Mouse (Mus musculus): Measurements from ENCODE around the gene Gm45213. TPM values are rescaled to one million over a fixed set of nuclear protein-coding genes. Genes with fewer than 3 reads are reported as not detected.
A peak's percentile ranks its signal among the peaks of the same experiment; 100 is the strongest.

Gm45213 gene
- total and polyA plus RNA-seq, 2 experiments, result not detected

DNA sequence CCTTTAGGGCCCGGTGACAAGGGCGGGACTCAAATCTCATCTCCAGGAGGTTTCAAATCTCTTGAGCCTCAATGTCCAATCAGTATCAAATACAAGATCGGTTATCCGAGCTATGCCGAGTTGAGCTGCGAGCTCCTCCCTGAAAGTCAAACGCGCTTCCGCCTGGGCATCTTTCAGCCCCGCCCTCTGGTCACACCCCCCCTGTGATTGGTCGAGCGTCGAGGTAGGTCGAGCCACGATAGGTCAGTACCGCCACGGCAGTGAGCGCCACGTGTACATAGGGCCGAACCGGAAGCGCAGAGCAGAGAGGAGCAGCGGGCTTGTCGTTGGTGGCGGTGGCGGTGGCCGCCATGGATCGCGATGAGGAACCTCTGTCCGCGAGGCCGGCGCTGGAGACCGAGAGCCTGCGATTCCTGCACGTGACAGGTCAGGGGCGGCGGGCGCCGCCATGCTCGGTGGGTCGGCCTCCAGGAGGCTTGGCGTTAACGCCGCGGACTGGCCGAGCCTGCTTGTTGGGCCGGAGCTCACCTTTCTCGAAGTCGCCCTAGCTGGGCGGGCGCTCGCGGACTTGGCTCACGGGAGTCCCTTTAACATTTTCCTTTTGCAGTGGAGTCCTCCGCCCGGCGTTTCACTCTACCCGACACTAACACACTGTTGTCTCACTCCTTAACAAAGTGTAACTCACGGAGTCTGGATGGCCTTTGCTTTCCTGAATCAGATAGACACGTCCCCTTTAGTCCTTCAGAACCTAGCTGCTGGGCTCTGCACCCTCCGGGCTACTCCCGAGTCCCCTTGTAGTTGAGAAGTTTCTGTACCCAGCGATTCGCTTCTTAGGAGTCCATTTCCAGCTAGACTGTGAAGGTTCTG, 36.2 kb downstream of the Gm45213 start, which contains the start of gene Selenos:
Selenos (plus strand) TSS at position 286 of the 867 bp plus-strand sequence.
- H3K9ac ChIP-seq (ENCODE audit: low read depth, low read length), result peak within 1 kb of the TSS; percentile 84
- peaks cover 4% of the 10 kb centered on the region; the same call in 1 of the 2 replicates for H3K79me2 ChIP-seq (ENCODE audit: control insufficient read depth, insufficient read depth, low read length)
- peak within 1 kb of the TSS; percentile 81 for H3K27ac ChIP-seq (replicated peaks; ENCODE audit: insufficient read depth, low read depth, low read length)
- peak; percentile 98 for DNase-seq (ENCODE audit: extremely low read depth, low read depth, low spot score)
- peak within 1 kb of the TSS; percentile 76 for H3K4me3 ChIP-seq (ENCODE audit: insufficient read depth, low read depth, low read length)
- H3K4me1 ChIP-seq (ENCODE audit: control insufficient read depth, insufficient read depth, low read length), result peaks cover 23% of the 10 kb centered on the region
- peaks cover 34% of the 10 kb centered on the region for H3K36me3 ChIP-seq (ENCODE audit: control insufficient read depth, insufficient read depth, low read length)
- H3K27me3 ChIP-seq (ENCODE audit: control insufficient read depth, insufficient read depth, low read length), result no peaks in the 10 kb centered on the region
- WGBS, result under 1% methylated on average over 65 of the region's 65 CpGs
- TF ChIP-seq POLR2A (IDR thresholded peaks at IDR 0.05; ENCODE audit: extremely low read depth, insufficient read depth, low read length) (peak; percentile 95), CTCF (IDR thresholded peaks at IDR 0.05; ENCODE audit: low read depth, low read length) (no peak)

DNA sequence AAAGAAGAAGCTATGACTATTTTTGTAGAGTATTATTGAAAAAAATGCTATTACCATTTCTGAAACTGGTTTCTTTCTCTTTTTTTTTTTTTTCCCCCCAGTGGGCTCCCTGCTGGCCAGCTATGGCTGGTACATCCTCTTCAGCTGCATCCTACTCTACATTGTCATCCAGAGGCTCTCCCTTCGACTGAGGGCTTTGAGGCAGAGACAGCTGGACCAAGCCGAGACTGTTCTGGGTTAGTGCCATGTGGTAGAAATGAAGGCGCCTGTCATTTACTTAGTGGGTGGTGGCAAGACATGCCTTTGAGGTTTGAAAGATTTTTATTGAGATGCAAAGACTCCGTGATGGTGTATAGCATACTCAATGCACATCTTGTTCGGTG, 36.8 kb downstream of the Gm45213 start:
- 27% methylated on average over 5 of the region's 5 CpGs for WGBS
- DNase-seq (ENCODE audit: extremely low read depth, low read depth, low spot score), result no peak
- H3K79me2 ChIP-seq (ENCODE audit: control insufficient read depth, insufficient read depth, low read length), result peaks cover 4% of the 10 kb centered on the region; the same call in 1 of the 2 replicates
- no peak overlapping the region for H3K27ac ChIP-seq (replicated peaks; ENCODE audit: insufficient read depth, low read depth, low read length)
- peak overlapping the region; percentile 76 for H3K4me3 ChIP-seq (ENCODE audit: insufficient read depth, low read depth, low read length)
- no peaks in the 10 kb centered on the region for H3K27me3 ChIP-seq (ENCODE audit: control insufficient read depth, insufficient read depth, low read length)
- no peak for TF ChIP-seq CTCF (IDR thresholded peaks at IDR 0.05; ENCODE audit: low read depth, low read length)
- TF ChIP-seq POLR2A (IDR thresholded peaks at IDR 0.05; ENCODE audit: extremely low read depth, insufficient read depth, low read length), result no peak
- peak overlapping the region; percentile 84; the same call in 1 of the 2 replicates for H3K9ac ChIP-seq (ENCODE audit: low read depth, low read length)
- peaks cover 24% of the 10 kb centered on the region for H3K4me1 ChIP-seq (ENCODE audit: control insufficient read depth, insufficient read depth, low read length)
- peaks cover 33% of the 10 kb centered on the region for H3K36me3 ChIP-seq (ENCODE audit: control insufficient read depth, insufficient read depth, low read length)

DNA sequence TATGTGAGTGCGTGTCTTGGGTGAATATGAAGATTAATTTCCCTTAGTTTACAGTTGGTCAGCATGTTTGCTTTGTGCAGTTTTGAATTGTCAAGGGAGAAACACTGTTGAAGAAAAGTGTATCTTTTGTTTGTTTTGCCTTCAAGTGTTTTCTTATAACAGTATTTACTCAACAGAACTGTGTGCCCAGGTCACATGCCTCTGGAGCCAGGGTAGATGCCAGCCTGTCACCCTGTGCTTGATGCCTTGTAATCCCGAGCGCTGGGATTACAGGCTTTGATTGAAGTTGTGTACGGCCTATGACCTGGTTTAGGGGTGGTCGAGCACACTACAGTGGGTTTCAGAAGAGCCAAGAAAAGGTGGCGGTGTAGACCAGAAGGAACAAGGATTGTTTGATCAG, 40.4 kb downstream of the Gm45213 start:
- Histone ChIP-seq H3K4me1 (ENCODE audit: control insufficient read depth, insufficient read depth, low read length) (peaks cover 10% of the 10 kb centered on the region), H3K9ac (ENCODE audit: low read depth, low read length) (no peak overlapping the region), H3K36me3 (ENCODE audit: control insufficient read depth, insufficient read depth, low read length) (peaks cover 59% of the 10 kb centered on the region), H3K27ac (replicated peaks; ENCODE audit: insufficient read depth, low read depth, low read length) (no peak overlapping the region), H3K4me3 (ENCODE audit: insufficient read depth, low read depth, low read length) (no peak overlapping the region), H3K79me2 (ENCODE audit: control insufficient read depth, insufficient read depth, low read length) (peaks cover 4% of the 10 kb centered on the region; the same call in 1 of the 2 replicates), H3K27me3 (ENCODE audit: control insufficient read depth, insufficient read depth, low read length) (no peaks in the 10 kb centered on the region)
- TF ChIP-seq CTCF (IDR thresholded peaks at IDR 0.05; ENCODE audit: low read depth, low read length) (no peak), POLR2A (IDR thresholded peaks at IDR 0.05; ENCODE audit: extremely low read depth, insufficient read depth, low read length) (no peak)
- WGBS, result 59% methylated on average over 6 of the region's 6 CpGs
- peak; percentile 64 for DNase-seq (ENCODE audit: extremely low read depth, low read depth, low spot score)

DNA sequence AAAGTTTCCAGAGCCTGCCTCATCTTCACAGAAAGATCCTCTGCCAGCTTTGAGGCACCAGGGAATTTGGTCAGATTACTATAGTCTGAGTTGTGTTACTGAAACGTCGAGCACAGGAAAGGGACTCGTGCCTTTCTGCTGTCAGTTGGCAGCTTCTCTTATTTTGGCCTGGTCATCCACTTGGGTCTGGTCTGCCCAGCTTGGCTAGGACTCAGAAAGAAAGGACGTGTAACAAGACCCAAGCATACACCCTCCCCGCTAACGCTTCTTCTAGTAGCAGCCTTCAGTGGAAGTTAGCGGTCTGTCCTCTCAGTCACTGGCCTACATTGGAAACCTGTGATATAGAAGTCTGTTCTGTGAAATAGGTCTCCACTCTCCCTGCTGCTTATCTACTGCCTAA, 41.1 kb downstream of the Gm45213 start:
- H3K9ac ChIP-seq (ENCODE audit: low read depth, low read length), result no peak overlapping the region
- no peaks in the 10 kb centered on the region for H3K27me3 ChIP-seq (ENCODE audit: control insufficient read depth, insufficient read depth, low read length)
- H3K36me3 ChIP-seq (ENCODE audit: control insufficient read depth, insufficient read depth, low read length), result peaks cover 65% of the 10 kb centered on the region
- H3K27ac ChIP-seq (replicated peaks; ENCODE audit: insufficient read depth, low read depth, low read length), result no peak overlapping the region
- WGBS, result 41% methylated on average over 7 of the region's 7 CpGs
- peak; percentile 44 for DNase-seq (ENCODE audit: extremely low read depth, low read depth, low spot score)
- no peak overlapping the region for H3K4me3 ChIP-seq (ENCODE audit: insufficient read depth, low read depth, low read length)
- H3K79me2 ChIP-seq (ENCODE audit: control insufficient read depth, insufficient read depth, low read length), result peaks cover 4% of the 10 kb centered on the region; the same call in 1 of the 2 replicates
- peaks cover 9% of the 10 kb centered on the region for H3K4me1 ChIP-seq (ENCODE audit: control insufficient read depth, insufficient read depth, low read length)
- TF ChIP-seq CTCF (IDR thresholded peaks at IDR 0.05; ENCODE audit: low read depth, low read length), result no peak
- TF ChIP-seq POLR2A (IDR thresholded peaks at IDR 0.05; ENCODE audit: extremely low read depth, insufficient read depth, low read length), result no peak

DNA sequence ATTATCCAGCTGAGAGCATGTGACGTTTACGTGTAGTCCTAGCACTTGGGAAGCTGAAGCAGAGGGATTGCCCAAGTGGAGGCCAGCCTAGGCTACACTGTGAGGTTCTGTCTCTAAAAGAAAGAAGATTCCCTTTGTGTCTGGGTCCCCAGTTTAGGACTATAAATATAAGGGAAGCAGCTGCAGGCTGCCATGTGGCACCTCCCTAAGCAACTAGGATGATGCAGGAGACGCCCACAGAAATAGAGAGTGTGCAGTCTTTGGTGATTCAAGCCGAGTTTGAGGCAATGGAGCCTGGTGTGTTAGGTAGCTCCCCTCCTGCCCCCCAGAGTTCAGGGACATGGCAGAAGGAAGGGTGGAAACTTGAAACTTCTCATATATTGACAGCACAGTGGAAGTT, 44.2 kb downstream of the Gm45213 start:
- Histone ChIP-seq H3K4me3 (ENCODE audit: insufficient read depth, low read depth, low read length) (no peak overlapping the region), H3K79me2 (ENCODE audit: control insufficient read depth, insufficient read depth, low read length) (no peaks in the 10 kb centered on the region; the same call in 1 of the 2 replicates), H3K27me3 (ENCODE audit: control insufficient read depth, insufficient read depth, low read length) (no peaks in the 10 kb centered on the region), H3K27ac (replicated peaks; ENCODE audit: insufficient read depth, low read depth, low read length) (no peak overlapping the region), H3K36me3 (ENCODE audit: control insufficient read depth, insufficient read depth, low read length) (peaks cover 70% of the 10 kb centered on the region), H3K4me1 (ENCODE audit: control insufficient read depth, insufficient read depth, low read length) (peaks cover 4% of the 10 kb centered on the region; the same call in 1 of the 2 replicates), H3K9ac (ENCODE audit: low read depth, low read length) (no peak overlapping the region)
- WGBS, result 94% methylated on average over 4 of the region's 4 CpGs
- no peak for TF ChIP-seq CTCF (IDR thresholded peaks at IDR 0.05; ENCODE audit: low read depth, low read length)
- no peak for TF ChIP-seq POLR2A (IDR thresholded peaks at IDR 0.05; ENCODE audit: extremely low read depth, insufficient read depth, low read length)
- no peak for DNase-seq (ENCODE audit: extremely low read depth, low read depth, low spot score)
